Mouse (Mus musculus): ENCODE data around the gene Clpx. TPM values are rescaled to one million over a fixed set of nuclear protein-coding genes. Genes with fewer than 3 reads are reported as not detected.
"Not testable (repeated sequence)": the region's sequence is repeated elsewhere in the genome, so short reads cannot be mapped to it uniquely, and the experiment has no call there.

Gene Clpx
- 10 to 100 TPM; 30.4 to 30.8 TPM for total RNA-seq (2021)
- long read RNA-seq, experiment 1, transcript Clpx-201 (14 exons, 2,885 nt), result major isoform, 45 of 56 reads
- long read RNA-seq, experiment 1, partial matches to known transcripts, result 2 of 56 reads
- long read RNA-seq, experiment 1, other reads (novel, unspliced or antisense), result 5 of 56 reads
- long read RNA-seq, experiment 2, transcript Clpx-202 (13 exons, 2,809 nt), result minor isoform, 7 of 67 reads
- long read RNA-seq, experiment 2, transcript Clpx-201 (14 exons, 2,885 nt), result major isoform, 50 of 67 reads
- long read RNA-seq, experiment 2, partial matches to known transcripts, result 0 of 67 reads
- long read RNA-seq, experiment 2, other reads (novel, unspliced or antisense), result 10 of 67 reads

DNA sequence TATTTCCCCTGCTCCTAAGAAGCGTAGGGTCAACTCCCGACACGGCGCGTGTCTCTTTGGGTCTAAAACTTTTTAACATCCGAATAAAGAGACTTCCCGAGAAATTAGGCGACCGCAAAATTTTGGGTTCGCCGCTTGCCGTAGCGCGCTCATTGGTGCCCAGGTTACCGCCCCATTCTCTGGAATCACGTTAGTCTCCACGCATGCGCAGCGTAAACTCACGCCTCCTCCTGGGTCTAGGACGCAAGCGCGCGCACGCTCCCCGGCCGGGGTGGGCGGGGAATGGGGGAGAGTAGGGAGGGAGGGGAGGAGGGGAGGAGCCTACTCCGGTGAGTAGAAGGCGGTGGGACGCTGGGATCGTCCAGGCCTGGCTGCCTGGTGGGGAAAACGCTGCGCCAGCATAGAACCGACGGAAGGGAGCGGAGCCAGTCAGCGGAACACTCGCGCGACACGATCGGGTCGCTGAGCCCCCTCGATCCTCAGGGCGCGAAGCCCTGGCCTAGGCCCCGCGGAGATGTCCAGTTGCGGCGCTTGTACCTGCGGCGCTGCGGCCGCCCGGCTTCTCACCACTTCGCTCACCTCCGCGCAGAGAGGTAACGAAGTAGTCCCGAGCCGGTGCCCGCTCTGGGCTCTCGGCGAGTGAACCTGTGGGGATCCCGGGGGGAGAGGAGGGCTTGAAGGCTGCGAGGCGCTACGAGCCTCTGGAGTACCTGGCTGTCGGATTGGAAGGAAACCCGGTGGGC lies at the start of gene Clpx:
Gene Clpx (plus strand): TSS at position 288 of the 743 bp plus-strand sequence.
- DNase-seq (ENCODE audit: low spot score in 2 of 2), result peak; percentile 95 to 99

DNA sequence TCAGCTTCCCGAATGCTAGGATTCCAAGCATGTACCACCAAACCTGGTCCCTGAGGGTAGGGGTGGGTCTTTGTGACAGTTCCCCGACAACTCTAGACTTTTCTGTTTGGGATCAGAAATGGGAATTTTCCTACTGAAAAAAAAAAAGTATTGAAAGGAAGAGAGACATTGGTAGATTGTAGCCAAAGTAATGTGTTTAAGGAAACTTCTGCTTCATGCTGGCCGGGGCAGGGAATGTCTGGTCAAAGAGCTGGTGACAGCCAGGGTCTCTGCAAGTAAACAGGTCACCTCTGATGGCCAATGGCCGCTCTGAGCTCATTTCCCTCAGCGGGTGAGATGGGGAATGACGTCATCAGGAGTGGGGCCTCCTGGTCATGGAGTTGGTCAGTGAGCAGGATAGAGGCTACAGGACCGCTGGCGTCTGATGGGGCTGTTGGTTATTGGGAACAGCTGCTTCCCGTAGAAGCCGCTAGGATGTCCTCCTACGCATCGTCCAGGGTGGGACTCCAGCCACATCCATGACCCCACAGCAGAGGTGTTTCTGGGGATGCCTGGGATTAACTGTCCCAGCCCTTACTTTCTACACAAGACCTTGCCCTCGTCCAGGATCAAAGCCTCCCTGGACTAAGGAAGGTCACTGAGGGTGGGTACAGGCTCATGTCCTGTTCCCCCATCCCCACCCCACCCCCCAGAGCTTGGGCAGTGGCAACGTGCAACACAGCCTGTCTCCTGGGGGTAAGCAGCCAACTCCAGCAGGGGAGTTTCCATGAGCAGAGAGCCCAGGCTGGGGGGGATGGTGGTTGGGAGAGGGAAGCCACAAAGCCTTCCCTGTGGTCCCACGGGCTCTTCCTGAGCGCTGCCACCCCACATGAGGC lies 46.3 kb upstream of the Clpx start:
- DNase-seq (ENCODE audit: low spot score in 2 of 2), result no peak

DNA sequence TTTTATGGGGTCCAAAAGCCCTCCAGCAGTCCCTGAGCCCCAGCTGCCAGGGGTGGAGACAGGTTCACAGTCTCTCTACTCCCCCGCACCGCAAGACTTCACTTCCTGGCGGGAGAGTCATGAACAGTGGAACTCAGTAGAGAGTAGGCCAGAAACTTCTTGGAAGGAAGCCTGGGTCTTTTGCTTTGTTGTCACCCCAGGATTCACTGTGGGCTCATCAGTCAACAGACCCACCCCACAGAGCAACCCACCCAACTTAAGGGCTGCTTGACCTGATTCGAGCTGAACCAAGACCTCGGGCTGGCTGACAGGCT lies 45.7 kb upstream of the Clpx start:
- no peak for DNase-seq (ENCODE audit: low spot score in 2 of 2)

DNA sequence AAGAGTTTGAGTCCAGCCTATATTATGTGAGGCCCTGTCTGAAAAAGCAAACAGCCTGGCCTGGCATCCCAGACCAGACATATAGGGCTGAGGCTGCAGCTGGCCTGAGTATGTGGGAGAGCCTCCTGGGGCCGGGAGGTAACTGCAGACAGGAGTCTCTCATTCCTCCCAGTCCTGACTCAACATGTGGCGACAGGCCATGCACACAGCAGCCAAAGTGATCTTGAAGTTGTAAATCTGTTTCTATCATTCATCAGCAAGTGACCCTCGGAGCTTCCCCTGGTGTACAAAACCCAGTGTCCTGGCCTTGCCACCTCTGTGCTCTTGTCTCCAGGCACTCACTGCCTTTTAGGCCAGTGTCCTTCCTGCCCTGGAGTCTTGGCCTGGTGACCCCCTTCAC lies 42.0 kb upstream of the Clpx start:
- DNase-seq (ENCODE audit: low spot score in 2 of 2), result no peak

DNA sequence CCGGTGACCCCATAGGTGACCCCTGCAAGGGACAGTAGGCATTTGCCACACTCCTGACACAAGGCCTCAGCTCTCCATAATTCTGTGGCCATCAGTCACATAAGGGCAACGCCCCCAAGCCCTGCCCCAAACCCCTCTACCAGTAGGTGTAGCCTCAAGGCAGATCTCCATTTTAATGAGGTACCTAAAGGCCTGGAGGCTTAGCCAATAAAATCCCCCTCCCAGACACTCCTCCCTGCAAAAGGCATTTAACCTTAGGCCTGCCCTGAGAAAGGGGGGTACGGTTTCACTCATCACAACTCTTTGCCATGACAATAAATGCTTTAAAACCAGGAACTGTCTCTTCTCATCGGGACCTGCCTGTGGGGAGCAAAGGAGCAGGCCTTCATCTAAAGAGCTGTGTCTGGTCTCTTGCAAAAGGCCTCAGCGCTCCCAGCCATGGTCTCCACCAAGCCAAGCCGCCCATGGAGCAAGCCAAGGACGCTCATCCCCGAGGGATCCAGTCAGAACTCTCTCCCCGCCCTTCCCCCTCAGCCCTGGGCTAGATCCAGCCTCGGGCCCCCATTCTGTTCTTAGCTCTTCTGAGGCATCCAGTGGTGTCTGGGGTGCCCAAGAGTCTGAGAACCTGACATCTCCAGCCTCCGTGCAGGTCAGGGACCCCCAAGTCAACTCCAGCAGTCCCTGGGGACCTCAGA lies 38.0 kb upstream of the Clpx start:
- DNase-seq (ENCODE audit: low spot score in 2 of 2), result no peak

DNA sequence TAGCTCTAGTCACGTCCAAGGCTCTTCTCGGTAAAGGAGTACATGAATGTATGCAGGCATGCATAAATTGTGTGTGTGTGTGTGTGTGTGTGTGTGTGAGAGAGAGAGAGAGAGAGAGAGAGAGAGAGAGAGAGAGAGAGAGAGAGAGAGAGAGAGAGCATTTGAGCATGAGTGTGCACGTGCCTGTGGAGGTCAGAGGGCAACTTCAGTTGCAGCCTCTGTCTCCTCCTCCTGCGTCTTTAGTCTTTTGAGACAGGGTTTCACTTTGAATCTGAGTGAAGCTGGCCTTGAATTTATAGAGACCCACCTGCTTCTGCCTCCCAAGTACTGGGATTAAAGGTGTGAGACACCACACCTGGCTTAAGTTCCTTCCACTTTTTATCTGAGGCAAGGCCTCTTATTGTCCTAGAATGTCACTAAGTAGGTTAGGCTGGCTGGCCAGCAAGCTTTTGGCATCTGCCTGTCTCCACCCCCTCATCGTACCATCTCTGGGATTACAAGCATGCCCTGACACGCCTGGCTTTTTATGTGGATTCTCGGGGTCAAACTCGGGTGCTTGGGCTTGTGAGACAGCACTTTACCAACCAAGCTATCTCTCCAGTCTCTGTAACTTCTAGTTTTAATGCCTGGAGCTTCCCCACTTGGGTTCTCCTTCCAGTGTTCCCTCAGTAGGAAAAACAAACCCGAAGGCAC lies 36.7 kb upstream of the Clpx start:
- DNase-seq (ENCODE audit: low spot score in 2 of 2), result no peak

DNA sequence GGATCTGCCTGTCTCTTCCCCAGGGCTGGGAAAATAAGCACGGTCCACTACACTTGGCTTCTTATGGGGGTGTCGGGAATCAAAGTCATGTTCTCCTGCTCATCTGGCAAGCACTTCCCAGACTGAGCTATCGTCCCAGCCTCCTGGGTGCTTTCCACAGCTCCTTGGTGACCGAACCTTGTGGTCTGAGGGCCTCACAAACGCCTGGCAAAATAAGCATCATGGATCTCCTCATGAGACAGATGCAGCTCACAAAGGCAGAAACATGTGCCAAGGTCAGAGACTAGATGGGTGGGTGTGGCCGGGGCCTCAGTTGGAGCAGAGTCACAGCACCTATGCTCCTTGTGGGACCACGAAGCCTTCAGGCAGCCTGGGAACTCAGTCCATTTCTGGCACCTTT lies 34.7 kb upstream of the Clpx start:
- DNase-seq (ENCODE audit: low spot score in 2 of 2), result no peak

DNA sequence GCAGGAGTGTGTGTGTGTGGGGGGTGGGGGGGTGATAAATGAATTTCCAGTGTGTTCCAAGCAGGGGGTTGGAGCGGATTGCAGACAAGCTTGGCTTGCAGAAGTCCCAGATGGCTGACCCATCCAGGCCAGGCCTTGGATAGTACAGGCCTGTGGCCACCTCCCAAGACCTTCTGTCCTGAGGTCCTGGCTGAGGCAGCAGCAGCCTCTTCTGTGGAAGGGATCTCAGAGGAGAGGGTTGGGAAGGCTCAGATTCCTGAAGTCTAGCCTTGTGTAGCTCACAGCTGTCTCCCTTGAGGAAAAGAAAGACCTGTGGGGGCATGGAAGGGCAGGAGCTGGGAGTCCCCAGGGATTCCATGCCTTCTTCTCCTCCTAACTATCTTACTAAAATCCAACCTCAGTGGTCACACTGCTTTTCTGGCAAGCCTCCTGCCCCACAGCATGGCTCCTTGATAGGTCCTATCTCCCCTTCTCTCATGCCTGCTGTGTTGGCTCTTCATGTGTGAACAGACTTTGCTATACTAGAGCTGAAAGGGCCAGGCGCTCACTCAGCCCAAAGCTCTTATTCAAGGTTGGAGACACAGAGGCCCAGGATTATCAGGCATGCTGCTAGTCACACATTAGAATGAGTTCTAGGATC lies 32.3 kb upstream of the Clpx start:
- no peak for DNase-seq (ENCODE audit: low spot score in 2 of 2)

DNA sequence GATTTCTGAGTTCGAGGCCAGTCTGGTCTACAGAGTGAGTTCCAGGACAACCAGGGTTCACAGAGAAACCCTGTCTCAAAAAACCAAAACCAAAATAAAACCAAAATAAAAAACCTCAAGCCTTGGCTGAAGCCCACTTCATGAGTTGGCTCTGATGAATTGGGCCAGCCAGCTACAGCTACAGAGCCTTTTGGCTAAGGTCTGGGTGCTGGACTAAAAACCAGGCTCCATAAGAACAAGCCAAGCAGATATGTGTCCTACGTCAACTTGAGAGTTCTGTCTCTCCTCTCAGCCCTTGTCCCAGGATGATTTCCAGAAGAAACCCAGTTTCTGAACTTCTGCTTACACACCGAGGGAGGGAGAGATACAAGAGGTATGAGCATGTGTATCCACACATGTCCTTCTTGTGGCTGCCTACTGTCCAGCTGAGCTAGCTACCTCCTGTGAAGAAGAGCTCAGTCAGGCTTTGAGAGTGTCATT lies 31.4 kb upstream of the Clpx start:
- no peak for DNase-seq (ENCODE audit: low spot score in 2 of 2)

DNA sequence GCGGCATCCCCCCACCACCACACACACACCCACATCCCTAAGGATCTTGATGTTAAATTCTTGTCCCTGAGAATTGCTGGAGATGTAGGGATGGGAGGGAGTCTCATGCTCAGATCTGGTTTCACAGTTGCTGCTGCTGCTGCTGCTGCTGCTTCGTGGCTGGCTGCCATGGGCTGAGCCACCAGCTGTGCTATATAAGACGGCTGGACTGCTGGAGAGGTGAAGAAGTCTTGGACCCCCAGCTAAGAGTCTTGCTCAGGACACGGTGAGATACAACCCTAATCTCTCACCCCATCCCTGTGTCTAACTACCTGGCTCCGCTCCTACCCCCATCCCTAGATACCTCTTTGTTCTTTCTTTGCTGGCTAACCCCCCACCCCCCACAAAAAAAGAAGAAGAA lies 29.1 kb upstream of the Clpx start, which contains the start of gene Cilp:
Gene Cilp (plus strand): TSS at position 222 of the 400 bp plus-strand sequence.
- DNase-seq (ENCODE audit: low spot score in 2 of 2), result no peak

DNA sequence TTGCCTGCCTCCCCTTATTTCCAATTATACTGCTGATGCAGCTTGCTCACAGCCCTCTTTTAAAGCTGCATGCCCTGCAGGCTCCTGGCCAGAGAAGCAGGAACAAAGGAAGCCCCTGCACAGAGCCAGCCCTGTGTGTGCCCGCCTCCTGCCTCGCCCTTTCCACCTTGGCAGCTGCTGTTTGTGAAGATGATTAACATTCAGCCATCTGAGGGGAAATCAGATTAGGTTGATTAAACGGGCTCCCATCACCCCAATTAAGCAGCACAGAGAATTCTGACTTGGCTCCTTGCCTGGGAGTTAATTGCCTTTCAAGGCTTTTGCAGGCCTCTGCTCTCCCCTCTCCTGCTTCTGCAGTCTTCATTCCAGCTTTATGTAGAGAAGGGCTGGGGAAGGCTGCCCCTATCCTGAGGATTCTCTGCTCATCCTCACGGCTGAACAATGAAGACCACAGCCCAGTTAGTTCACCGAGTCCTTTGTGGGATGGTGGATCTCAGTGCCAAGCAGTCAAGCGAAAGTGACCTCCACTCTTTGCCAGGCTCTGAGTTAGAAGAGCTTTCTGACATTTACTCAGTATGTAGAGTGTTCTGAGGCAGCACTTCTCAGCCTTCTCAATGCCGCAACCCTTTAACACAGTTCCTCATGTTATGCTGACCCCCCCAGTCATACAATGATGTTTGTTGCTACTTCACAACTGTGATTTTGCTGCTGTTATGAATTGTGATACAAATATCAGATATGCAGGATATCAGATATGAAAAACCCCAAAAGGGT lies 26.1 kb upstream of the Clpx start:
- DNase-seq (ENCODE audit: low spot score in 2 of 2), result peak; percentile 63 to 87

DNA sequence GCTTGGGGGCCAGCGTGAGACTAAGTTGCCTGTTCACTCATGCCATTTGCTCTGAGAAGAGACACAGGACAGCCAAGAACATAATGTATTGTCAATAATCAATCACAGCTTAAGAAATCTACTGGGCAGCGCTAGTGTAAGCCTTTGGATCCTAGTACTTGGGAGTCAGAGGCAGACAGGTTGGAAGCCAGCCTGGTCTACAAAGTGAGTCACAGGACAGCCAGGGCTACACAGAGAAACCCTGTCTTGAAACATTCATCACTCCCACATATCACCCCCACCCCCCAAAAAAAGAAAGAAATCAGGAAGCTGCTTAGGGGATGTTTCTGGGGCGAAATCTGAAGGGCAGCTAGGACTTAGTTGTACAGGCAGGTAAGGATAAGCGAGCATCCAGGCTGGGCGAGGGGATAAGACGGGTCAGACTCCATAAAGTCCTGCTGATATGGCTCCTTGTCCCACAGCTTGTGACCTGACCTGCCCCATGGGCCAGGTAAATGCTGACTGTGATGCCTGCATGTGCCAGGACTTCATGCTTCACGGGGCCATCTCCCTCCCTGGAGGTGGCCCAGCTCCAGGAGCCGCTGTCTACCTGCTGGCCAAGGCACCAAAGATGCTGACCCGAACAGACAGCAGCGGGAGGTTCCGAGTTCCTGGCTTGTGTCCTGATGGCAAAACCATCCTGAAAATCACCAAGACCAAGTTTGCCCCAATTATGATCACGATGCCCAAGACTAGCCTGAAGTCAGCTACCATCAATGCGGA lies 20.8 kb upstream of the Clpx start:
- DNase-seq (ENCODE audit: low spot score in 2 of 2), result no peak

DNA sequence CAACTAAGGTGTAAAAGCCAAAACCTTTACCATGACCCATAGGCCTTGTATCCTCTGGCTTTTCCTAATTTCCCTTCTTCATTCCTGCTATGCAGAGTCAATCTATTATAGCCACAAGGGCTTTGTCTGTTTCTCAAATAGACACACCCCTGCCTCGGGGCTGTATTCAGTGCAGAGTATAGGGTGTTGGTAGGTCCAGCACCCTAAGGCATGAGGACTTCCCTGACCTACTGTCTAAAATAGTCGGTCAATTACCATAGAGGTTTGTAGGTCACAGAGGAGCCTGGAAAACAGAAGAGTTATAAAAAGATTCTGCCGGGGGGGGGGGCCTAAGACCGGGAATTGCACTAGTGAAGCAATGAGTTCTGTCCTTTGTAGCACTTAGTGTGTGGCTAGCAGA lies 20.2 kb upstream of the Clpx start:
- DNase-seq (ENCODE audit: low spot score in 2 of 2), result no peak

DNA sequence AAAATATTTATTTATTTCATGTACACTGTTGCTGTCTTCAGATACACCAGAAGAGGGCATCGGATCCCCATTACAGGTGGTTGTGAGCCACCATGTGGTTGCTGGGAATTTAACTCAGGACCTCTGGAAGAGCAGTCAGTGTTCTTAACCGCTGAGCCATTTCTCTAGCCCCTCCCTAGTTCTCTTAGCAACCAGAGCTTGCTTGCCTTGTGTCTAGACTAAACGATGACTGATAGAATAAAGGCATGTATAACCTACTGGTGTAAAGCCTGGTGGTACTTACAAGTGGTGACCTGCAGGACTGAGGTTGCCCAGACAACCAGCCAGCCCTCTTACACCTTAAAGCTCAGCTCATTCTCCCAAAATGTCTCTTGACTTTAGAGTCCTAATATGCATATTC lies 19.2 kb upstream of the Clpx start:
- DNase-seq (ENCODE audit: low spot score in 2 of 2), result not testable (repeated sequence)

DNA sequence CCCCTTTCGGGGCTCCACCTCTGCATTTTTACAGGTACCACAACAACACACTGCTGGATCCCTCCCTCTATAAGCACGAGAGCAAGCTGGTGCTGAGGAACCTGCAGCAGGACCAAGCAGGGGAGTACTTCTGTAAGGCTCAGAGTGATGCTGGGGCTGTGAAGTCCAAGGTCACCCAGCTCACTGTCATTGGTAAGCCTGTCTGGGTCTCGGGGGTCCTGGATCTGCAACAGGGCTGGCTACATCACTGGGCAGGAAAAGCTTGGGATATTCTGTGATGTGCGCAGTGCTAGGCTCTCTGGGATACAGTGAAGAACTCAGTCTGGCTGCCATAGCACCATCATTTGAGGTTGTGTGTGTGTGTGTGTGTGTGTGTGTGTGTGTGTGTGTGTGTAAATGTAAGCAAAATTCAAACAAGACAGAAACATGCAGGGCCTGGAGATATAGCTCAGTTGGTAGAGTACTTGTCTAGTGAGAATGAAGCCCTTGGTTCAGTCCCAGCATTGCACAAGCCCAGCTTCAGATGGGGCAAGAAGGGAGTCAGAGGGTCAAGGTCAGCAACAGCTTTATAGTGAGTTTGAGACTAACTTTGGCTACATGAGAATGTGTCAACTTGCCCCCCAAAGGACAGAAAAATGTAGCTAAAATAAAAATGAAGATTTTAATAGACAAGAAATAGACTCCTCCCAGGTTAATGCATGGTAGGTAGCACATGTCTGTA lies 18.1 kb upstream of the Clpx start:
- DNase-seq (ENCODE audit: low spot score in 2 of 2), result no peak

DNA sequence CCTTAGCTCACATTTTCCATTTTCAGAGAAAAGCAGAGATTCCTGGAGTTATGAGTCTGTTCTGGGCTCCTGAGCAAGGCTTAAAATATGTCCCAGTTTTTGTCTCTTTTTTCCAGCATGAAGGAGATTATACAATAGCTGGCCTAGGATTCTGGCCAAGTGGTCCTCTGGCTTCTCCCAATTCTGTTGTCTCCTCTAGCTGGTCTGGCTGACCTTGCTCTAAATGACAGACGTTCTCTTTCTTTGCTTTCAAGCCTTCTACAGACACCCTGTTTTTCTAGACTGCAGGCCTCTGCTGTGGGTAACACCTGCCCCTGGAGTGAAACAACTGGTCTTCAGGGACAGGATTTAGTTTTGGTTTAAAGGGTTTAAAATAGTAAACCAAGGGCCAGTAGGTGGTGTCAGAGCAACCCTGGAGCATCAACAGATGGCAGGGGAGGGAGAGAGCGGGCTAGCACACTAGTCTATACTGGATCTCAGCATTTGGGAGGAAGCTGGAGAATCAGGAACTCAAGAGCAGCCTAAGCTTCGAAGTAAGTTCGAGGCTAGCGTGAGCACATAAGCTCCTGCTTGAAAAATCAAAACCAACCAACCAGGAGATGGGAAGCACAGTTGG lies 12.4 kb upstream of the Clpx start:
- peak in 1 of 2 experiments; percentile 15 for DNase-seq (ENCODE audit: low spot score in 2 of 2)

DNA sequence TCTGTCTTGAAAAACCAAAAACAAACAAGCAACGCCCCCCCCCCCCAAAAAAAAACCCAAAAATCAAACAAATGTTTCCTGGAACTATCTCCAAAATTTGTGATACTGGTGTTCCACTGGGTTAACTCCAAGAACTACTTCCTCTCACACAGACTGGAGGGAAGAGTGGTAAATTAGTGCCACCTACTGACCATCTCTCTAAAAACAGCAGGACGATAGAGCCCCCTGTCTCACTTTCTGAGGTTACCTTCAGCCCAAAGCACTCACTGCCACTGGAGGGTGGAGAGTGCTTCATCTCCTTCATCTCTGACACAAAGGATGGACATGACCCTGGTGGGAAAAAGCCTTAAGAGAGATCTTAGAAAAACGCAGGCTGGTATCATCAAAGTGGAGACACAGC lies 10.8 kb upstream of the Clpx start:
- DNase-seq (ENCODE audit: low spot score in 2 of 2), result peak; percentile 16 to 74
